Mouse (Mus musculus) thymus, adult 2 months (tissue): ENCODE data around the gene Smad3. TPM values are rescaled to one million over a fixed set of nuclear protein-coding genes. Genes with fewer than 3 reads are reported as not detected.

ENCODE experiments used
- DNase-seq: peaks from one replicate; pipeline ENCODE4 v3.0.0; 2021
- H3K27ac ChIP-seq: fragments of 200-500 bp; 2 replicates; pipeline ENCODE4 v1.5.1; 2012; ENCODE audit warnings: low read length, control low read depth; ENCODE audit not compliant: control insufficient read depth, insufficient read depth
- H3K27me3 ChIP-seq: fragments of 200-500 bp; 2 replicates; pipeline ENCODE4 v1.6.1; 2012; ENCODE audit warnings: mild to moderate bottlenecking, low read length, moderate library complexity, mixed read lengths; ENCODE audit not compliant: control insufficient read depth, insufficient read depth
- H3K36me3 ChIP-seq: fragments of 200-500 bp; 2 replicates; pipeline ENCODE4 v1.6.1; 2012; ENCODE audit warnings: mild to moderate bottlenecking, low read length, moderate library complexity; ENCODE audit not compliant: control insufficient read depth, insufficient read depth
- H3K4me1 ChIP-seq: fragments of 200-500 bp; replicated peaks from 2 replicates; pipeline ENCODE4 v1.6.1; 2012; ENCODE audit warnings: low read length; ENCODE audit not compliant: control insufficient read depth, insufficient read depth
- H3K4me3 ChIP-seq: fragments of 200-500 bp; 2 replicates; pipeline ENCODE4 v1.5.1; 2012; ENCODE audit warnings: mild to moderate bottlenecking, low read length, control low read depth, moderate library complexity; ENCODE audit not compliant: control insufficient read depth, insufficient read depth
- CTCF ChIP-seq: fragments of 200-500 bp; IDR thresholded peaks from 2 replicates; pipeline ENCODE4 v1.5.1; 2012; ENCODE audit warnings: mild to moderate bottlenecking, control low read depth, low read length, moderate library complexity, borderline replicate concordance; ENCODE audit not compliant: control insufficient read depth, poor library complexity, insufficient read depth; ENCODE audit errors: extremely low read depth
- POLR2A ChIP-seq: fragments of 200-500 bp; IDR thresholded peaks from 2 replicates; pipeline ENCODE4 v1.6.1; 2012; ENCODE audit warnings: mild to moderate bottlenecking, low read length, control low read depth, moderate library complexity; ENCODE audit not compliant: control insufficient read depth, poor library complexity, insufficient read depth; ENCODE audit errors: extremely low read depth
- WGBS: fragments of 180-500 bp; shearing (Covaris S2); methylation state at CpG from one replicate; pipeline ENCODE4 v1.1.7; 2018; 5-methylcytosine and 5-hydroxymethylcytosine counted together
- polyA plus RNA-seq: library from polyadenylated mRNA; depleted of rRNA; stranded (reverse); fragments of >200 nt; gene quantifications from 2 replicates; pipeline ENCODE4 v1.2.3, GENCODE M21; 2012; rRNA removed

Smad3 gene
- 63.4 and 70.9 TPM in 2 replicates for polyA plus RNA-seq

- peaks cover 55% of the 10 kb centered on the region for H3K4me1 ChIP-seq
- H3K36me3 ChIP-seq = no peaks in the 10 kb centered on the region
- peak within 1 kb of the TSS; percentile 86 for H3K27ac ChIP-seq
- no peaks in the 10 kb centered on the region for H3K27me3 ChIP-seq
- peak; percentile 89 for DNase-seq
- TF ChIP-seq CTCF (0 out of 2 replicates have a peak, but pooled peaks have one; percentile 16), POLR2A (peak; percentile 51; the same call in 1 of the 2 replicates)
- H3K4me3 ChIP-seq = peak within 1 kb of the TSS; percentile 84
- WGBS = under 1% methylated on average over 59 of the region's 59 CpGs
These were observed at the start of gene Smad3 for GRCm38 (mm10) chr9:63757865-63758440. Gene Smad3, minus strand, starts transcription at chr9:63757994.

- Histone ChIP-seq H3K36me3 (no peaks in the 10 kb centered on the region), H3K4me1 (no peaks in the 10 kb centered on the region), H3K4me3 (no peak overlapping the region), H3K27ac (no peak overlapping the region), H3K27me3 (no peaks in the 10 kb centered on the region)
- WGBS = 91% methylated on average over 3 of the region's 3 CpGs
- TF ChIP-seq POLR2A (no peak), CTCF (no peak)
- no peak for DNase-seq
These were observed 47.1 kb upstream of the Smad3 start for GRCm38 (mm10) chr9:63804847-63805246.

- TF ChIP-seq CTCF (no peak), POLR2A (no peak)
- WGBS = 84% methylated on average over 8 of the region's 8 CpGs
- Histone ChIP-seq H3K4me1 (no peaks in the 10 kb centered on the region), H3K4me3 (no peak overlapping the region), H3K36me3 (no peaks in the 10 kb centered on the region), H3K27ac (no peak overlapping the region), H3K27me3 (no peaks in the 10 kb centered on the region)
- DNase-seq = no peak
These were observed 45.4 kb upstream of the Smad3 start for GRCm38 (mm10) chr9:63803181-63803591.

- TF ChIP-seq POLR2A = no peak
- no peak for DNase-seq
- Histone ChIP-seq H3K4me1 (no peaks in the 10 kb centered on the region), H3K4me3 (no peak overlapping the region), H3K27ac (no peak overlapping the region), H3K36me3 (no peaks in the 10 kb centered on the region), H3K27me3 (no peaks in the 10 kb centered on the region)
- WGBS = 93% methylated on average over 7 of the region's 7 CpGs
These were observed 44.7 kb upstream of the Smad3 start for GRCm38 (mm10) chr9:63802504-63802903.

GRCm38 (mm10) chr9:63802080-63802479 lies 44.3 kb upstream of the Smad3 start:
- Histone ChIP-seq H3K4me1 (no peaks in the 10 kb centered on the region), H3K27me3 (no peaks in the 10 kb centered on the region), H3K27ac (no peak overlapping the region), H3K4me3 (no peak overlapping the region), H3K36me3 (no peaks in the 10 kb centered on the region)
- DNase-seq = no peak
- 66% methylated on average over 5 of the region's 5 CpGs for WGBS
- TF ChIP-seq POLR2A (no peak), CTCF (no peak)

- no peaks in the 10 kb centered on the region for H3K4me1 ChIP-seq
- DNase-seq = no peak
- no peaks in the 10 kb centered on the region for H3K36me3 ChIP-seq
- TF ChIP-seq POLR2A (no peak), CTCF (no peak)
- no peaks in the 10 kb centered on the region for H3K27me3 ChIP-seq
- H3K27ac ChIP-seq = no peak overlapping the region
- no peak overlapping the region for H3K4me3 ChIP-seq
- 84% methylated on average over 3 of the region's 3 CpGs for WGBS
These were observed 38.6 kb upstream of the Smad3 start for GRCm38 (mm10) chr9:63796429-63796828.
